Mouse (Mus musculus): ENCODE results near the gene Eif2ak4. TPM values are rescaled to one million over a fixed set of nuclear protein-coding genes. Genes with fewer than 3 reads are reported as not detected.

Eif2ak4 gene
- polyA plus RNA-seq, 1 experiment from 2014 or later = 10.2 TPM

DNA sequence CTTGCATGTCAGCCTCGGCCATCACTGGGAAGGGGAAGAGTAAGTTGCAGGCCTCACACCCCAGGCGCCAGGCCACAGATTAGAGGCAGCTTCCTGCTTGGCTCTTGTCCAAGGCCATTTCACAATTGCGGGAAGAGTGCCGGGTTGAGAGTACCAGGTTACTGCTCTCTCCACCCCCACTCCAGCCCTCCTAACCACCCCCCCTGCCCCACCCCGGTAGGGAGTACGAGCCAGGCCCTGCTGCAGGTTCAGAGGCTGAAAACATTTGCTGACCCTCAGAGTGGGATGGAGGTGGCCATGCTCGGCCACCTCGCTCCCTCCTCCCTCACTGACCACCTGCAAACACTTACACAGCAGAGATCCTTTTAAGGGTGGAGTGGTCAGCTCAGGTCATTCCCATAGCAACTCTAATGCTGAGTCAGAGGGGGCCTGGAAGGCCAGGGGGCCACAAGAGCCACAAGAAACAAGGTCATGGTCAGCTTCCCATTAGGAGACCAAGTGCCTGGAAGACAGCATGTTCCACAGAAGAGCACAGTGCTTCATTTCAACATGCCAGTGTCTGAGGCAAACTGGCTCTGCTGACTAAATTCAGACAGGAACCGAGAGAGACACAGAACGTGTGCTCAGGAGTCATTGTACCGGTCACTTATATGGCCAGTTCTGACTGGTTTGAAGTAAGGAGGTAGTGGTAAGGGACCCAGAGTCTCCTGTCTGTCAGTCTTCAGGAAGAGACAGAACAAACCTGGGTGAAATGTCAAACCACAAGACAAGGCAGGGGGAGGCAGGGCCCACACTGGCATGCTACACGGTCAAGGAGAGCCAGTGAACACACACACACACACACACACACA lies 102.0 kb downstream of the Eif2ak4 start:
- H3K9me3 ChIP-seq (ENCODE audit: control insufficient read depth, low read length) = peaks cover 3% of the 10 kb centered on the region
- 25% methylated on average over 12 of the region's 12 CpGs for WGBS
- H3K4me1 ChIP-seq (replicated peaks; ENCODE audit: control insufficient read depth, insufficient read depth, low read length) = peaks cover 23% of the 10 kb centered on the region
- no peaks in the 10 kb centered on the region for H3K27me3 ChIP-seq (ENCODE audit: control insufficient read depth, insufficient read depth, low read depth, low read length)
- no peaks in the 10 kb centered on the region for H3K36me3 ChIP-seq (ENCODE audit: control insufficient read depth, insufficient read depth, low read length)
- H3K4me3 ChIP-seq (ENCODE audit: low read length) = no peak overlapping the region
- peak overlapping the region; percentile 86 for H3K27ac ChIP-seq (ENCODE audit: low read length)
- H3K4me2 ChIP-seq (ENCODE audit: low read depth, low read length) = 0 out of 2 replicates have a peak overlapping the region, but pooled peaks have one; percentile 12
- peak; percentile 81 for ATAC-seq (ENCODE audit: low read depth)
- peak overlapping the region; percentile 36 for H3K9ac ChIP-seq (ENCODE audit: low read length)

DNA sequence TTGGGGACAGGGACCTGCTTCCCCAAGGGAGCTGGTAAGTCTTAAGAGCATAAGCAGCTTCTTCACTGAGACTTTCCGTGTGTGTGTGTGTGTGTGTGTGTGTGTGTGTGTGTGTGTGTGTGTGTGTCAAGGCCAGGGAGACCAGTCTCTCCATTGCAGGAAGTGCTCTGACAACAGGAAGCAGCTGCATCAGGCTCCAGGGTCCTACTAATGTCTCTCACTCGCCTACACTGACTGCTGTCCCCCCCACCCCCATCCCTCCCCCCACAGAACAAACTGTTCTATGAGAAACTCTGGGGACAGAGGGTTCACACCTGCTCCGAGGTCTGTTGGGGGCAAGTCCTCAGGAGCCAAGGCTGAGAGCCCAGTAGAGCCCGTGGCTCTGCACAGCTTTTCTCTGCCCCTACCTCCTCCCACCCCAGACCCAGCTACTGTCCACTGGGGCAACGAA lies 102.9 kb downstream of the Eif2ak4 start:
- Histone ChIP-seq H3K4me2 (ENCODE audit: low read depth, low read length) (no peak overlapping the region), H3K9me3 (ENCODE audit: control insufficient read depth, low read length) (peaks cover 3% of the 10 kb centered on the region), H3K4me3 (ENCODE audit: low read length) (no peak overlapping the region), H3K36me3 (ENCODE audit: control insufficient read depth, insufficient read depth, low read length) (no peaks in the 10 kb centered on the region), H3K9ac (ENCODE audit: low read length) (no peak overlapping the region), H3K4me1 (replicated peaks; ENCODE audit: control insufficient read depth, insufficient read depth, low read length) (peaks cover 23% of the 10 kb centered on the region), H3K27me3 (ENCODE audit: control insufficient read depth, insufficient read depth, low read depth, low read length) (no peaks in the 10 kb centered on the region), H3K27ac (ENCODE audit: low read length) (peak overlapping the region; percentile 86)
- ATAC-seq (ENCODE audit: low read depth) = peak; percentile 29; the same call in 1 of the 2 replicates
- 27% methylated on average over 5 of the region's 5 CpGs for WGBS

DNA sequence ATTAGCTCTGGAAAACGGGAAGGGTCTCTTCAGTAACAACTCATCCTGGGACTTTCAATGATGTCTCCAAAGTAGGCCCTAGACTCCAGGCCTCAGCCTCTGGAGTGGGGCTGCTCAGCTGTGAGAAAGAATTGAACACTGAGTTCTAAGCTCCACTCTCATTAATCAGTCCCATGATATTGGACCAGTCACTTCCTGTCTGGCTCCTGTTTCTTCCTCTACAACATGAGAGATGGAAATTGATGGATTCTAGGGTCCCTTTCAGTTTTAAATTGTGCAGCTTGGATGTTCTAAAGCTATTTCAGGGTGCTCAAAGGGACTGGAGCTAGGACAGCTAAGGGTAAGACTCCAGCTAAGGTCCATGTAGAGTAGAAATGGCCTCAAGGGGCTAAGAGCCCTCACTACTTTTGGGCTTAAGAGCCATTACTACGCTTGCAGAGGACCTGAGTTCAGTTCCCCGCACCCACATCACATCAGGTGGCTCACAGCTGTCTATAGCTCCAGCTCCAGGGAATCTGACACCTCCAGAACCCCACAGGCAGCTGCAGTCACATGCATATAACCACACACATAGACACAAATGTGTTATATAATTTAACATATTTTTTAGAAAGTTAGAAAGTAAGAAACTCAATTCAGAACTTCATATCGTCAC lies 103.5 kb downstream of the Eif2ak4 start:
- Histone ChIP-seq H3K4me1 (replicated peaks; ENCODE audit: control insufficient read depth, insufficient read depth, low read length) (peaks cover 26% of the 10 kb centered on the region), H3K9me3 (ENCODE audit: control insufficient read depth, low read length) (peaks cover 3% of the 10 kb centered on the region), H3K4me3 (ENCODE audit: low read length) (no peak overlapping the region), H3K27me3 (ENCODE audit: control insufficient read depth, insufficient read depth, low read depth, low read length) (no peaks in the 10 kb centered on the region), H3K36me3 (ENCODE audit: control insufficient read depth, insufficient read depth, low read length) (no peaks in the 10 kb centered on the region), H3K9ac (ENCODE audit: low read length) (no peak overlapping the region), H3K27ac (ENCODE audit: low read length) (peak overlapping the region; percentile 72), H3K4me2 (ENCODE audit: low read depth, low read length) (no peak overlapping the region)
- ATAC-seq (ENCODE audit: low read depth) = no peak
- WGBS = 80% methylated on average over 4 of the region's 4 CpGs

DNA sequence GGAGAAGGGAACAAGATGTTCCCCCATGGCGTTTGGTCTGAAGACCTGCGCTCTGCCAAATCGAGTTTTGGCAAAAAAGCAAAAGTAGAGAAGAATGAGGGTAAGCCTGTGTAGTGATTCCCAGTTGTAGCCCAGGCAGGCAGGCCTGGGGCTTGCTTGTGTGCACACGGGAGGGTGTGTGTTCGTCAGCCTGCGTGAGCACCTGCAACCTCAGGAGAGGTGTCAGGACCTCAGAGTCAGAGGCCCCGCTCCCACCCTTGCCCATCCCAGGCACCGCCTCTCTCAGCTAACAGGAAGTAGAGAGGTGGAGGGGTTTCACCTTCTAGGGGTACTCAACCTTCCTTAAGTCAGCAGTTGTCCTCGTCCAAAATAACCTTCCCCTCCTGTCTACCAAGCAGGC lies 106.6 kb downstream of the Eif2ak4 start:
- peaks cover 17% of the 10 kb centered on the region for H3K4me1 ChIP-seq (replicated peaks; ENCODE audit: control insufficient read depth, insufficient read depth, low read length)
- no peaks in the 10 kb centered on the region for H3K27me3 ChIP-seq (ENCODE audit: control insufficient read depth, insufficient read depth, low read depth, low read length)
- no peak overlapping the region for H3K4me3 ChIP-seq (ENCODE audit: low read length)
- H3K27ac ChIP-seq (ENCODE audit: low read length) = no peak overlapping the region
- no peaks in the 10 kb centered on the region for H3K36me3 ChIP-seq (ENCODE audit: control insufficient read depth, insufficient read depth, low read length)
- no peak overlapping the region for H3K4me2 ChIP-seq (ENCODE audit: low read depth, low read length)
- ATAC-seq (ENCODE audit: low read depth) = no peak
- no peak overlapping the region for H3K9ac ChIP-seq (ENCODE audit: low read length)
- no peaks in the 10 kb centered on the region for H3K9me3 ChIP-seq (ENCODE audit: control insufficient read depth, low read length)
- WGBS = 65% methylated on average over 9 of the region's 9 CpGs

DNA sequence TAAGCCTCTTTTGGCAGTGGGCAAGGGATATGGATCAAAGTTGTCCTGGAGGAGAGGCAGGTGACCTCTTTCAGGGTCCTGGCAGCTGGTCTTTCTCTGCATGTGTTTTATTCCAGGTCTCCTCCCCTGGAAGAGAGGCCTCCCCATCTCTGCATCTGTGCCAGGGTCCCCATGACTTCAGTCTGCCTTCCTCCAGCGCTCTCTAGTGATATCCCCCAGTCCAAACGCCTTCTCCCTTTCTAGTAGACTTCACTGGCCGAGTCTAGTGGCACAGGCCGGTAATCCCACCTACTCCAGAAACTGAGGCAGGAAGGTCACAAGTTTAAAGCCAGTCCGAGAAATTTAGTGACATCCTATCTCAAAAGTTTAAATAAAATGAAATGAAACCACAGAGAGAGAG lies 109.5 kb downstream of the Eif2ak4 start:
- Histone ChIP-seq H3K4me1 (replicated peaks; ENCODE audit: control insufficient read depth, insufficient read depth, low read length) (0 out of 2 replicates have a peak, but pooled peaks cover 3% of the 10 kb centered on the region), H3K27me3 (ENCODE audit: control insufficient read depth, insufficient read depth, low read depth, low read length) (no peaks in the 10 kb centered on the region), H3K9ac (ENCODE audit: low read length) (no peak overlapping the region), H3K36me3 (ENCODE audit: control insufficient read depth, insufficient read depth, low read length) (no peaks in the 10 kb centered on the region), H3K4me3 (ENCODE audit: low read length) (no peak overlapping the region), H3K4me2 (ENCODE audit: low read depth, low read length) (no peak overlapping the region), H3K9me3 (ENCODE audit: control insufficient read depth, low read length) (no peaks in the 10 kb centered on the region), H3K27ac (ENCODE audit: low read length) (no peak overlapping the region)
- WGBS = 72% methylated on average over 5 of the region's 5 CpGs
- no peak for ATAC-seq (ENCODE audit: low read depth)

DNA sequence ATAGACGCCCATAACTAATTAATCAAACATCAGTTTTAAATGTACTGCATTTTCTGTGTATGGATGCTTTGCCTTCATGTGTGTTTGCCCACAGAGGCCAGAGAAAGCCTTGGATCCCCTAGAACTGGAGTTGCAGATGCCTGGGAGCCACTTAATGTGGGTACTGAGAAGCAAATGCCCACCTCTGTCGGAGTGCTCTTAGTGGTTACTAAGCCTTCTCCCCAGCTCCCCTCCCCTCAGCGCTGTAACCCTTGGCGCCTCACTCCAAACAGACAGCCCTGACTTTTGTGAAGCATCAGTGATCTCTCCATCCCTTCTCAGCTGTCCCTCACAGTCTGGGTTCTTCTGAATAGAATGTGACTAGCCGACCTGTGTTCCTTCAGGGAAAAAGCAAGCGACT lies 110.1 kb downstream of the Eif2ak4 start:
- Histone ChIP-seq H3K9ac (ENCODE audit: low read length) (no peak overlapping the region), H3K9me3 (ENCODE audit: control insufficient read depth, low read length) (no peaks in the 10 kb centered on the region), H3K27ac (ENCODE audit: low read length) (no peak overlapping the region), H3K27me3 (ENCODE audit: control insufficient read depth, insufficient read depth, low read depth, low read length) (no peaks in the 10 kb centered on the region), H3K4me2 (ENCODE audit: low read depth, low read length) (no peak overlapping the region), H3K4me3 (ENCODE audit: low read length) (no peak overlapping the region), H3K36me3 (ENCODE audit: control insufficient read depth, insufficient read depth, low read length) (no peaks in the 10 kb centered on the region), H3K4me1 (replicated peaks; ENCODE audit: control insufficient read depth, insufficient read depth, low read length) (0 out of 2 replicates have a peak, but pooled peaks cover 3% of the 10 kb centered on the region)
- no peak for ATAC-seq (ENCODE audit: low read depth)
- 77% methylated on average over 6 of the region's 6 CpGs for WGBS

DNA sequence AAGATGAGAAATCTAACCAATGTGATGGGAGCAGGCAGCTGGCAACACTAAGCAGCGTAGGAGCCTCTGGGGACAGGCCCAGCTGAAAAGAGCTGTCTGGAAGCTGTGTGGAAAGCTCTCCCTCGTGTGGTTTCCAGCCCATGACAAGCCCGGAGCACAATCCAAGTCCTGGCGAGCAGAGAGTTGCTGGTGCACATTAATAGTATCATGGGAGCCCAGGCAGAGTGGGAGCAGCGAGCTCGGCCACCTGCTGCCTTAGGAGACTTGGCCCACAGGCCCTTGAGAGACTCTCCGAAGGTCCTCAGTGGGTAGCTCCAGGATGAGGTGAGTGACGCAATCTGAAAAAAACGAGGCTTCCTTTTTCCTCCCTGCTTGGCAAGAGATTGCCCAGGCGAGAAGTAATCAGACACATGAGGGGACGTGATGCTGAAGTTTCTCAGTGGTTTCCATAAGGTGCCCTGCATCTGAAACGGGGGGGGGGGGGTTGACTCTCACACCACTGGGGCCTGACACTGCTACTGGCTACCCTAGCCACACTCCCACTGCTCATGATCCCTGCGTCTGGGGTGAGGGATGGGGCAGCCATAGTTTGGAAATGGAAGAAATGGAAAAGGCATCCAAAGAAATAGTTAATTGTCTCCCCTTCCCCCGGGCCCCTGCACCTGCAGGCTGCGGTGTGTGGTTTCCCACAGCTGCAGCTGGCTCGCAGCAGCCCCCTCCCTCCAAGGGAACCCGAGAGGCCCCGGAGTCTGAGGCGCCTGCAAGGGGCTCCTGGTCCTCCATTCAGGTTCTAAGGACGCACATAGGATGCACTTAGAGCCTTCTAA lies 110.9 kb downstream of the Eif2ak4 start:
- WGBS = 35% methylated on average over 20 of the region's 20 CpGs
- ATAC-seq (ENCODE audit: low read depth) = peak; percentile 17; the same call in 1 of the 2 replicates
- H3K9ac ChIP-seq (ENCODE audit: low read length) = no peak overlapping the region
- H3K27ac ChIP-seq (ENCODE audit: low read length) = no peak overlapping the region
- H3K4me2 ChIP-seq (ENCODE audit: low read depth, low read length) = no peak overlapping the region
- H3K4me1 ChIP-seq (replicated peaks; ENCODE audit: control insufficient read depth, insufficient read depth, low read length) = 0 out of 2 replicates have a peak, but pooled peaks cover 3% of the 10 kb centered on the region
- no peaks in the 10 kb centered on the region for H3K36me3 ChIP-seq (ENCODE audit: control insufficient read depth, insufficient read depth, low read length)
- no peak overlapping the region for H3K4me3 ChIP-seq (ENCODE audit: low read length)
- no peaks in the 10 kb centered on the region for H3K9me3 ChIP-seq (ENCODE audit: control insufficient read depth, low read length)
- H3K27me3 ChIP-seq (ENCODE audit: control insufficient read depth, insufficient read depth, low read depth, low read length) = no peaks in the 10 kb centered on the region

DNA sequence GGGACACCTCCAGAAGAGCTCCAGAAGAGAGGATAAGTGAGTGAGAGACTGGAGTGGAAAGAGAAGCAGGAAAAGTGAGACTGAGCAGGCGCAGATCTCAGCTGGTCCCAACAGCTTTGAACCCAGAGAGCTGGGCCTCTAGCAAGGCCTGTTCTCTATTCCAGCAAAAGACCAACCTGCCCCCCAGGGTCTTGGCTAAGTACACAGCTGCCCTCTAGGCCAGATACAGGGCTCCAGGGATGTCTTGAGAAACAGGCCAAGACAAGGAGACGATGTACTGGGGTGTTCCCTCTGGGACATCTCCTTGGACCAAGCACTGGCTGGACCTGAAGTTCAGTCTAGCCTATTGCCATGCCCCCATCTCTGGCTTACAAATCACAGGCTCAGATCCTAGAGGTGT lies 111.8 kb downstream of the Eif2ak4 start:
- WGBS = 75% methylated on average over 2 of the region's 2 CpGs
- H3K27ac ChIP-seq (ENCODE audit: low read length) = no peak overlapping the region
- H3K9me3 ChIP-seq (ENCODE audit: control insufficient read depth, low read length) = no peaks in the 10 kb centered on the region
- H3K4me1 ChIP-seq (replicated peaks; ENCODE audit: control insufficient read depth, insufficient read depth, low read length) = 0 out of 2 replicates have a peak, but pooled peaks cover 3% of the 10 kb centered on the region
- H3K36me3 ChIP-seq (ENCODE audit: control insufficient read depth, insufficient read depth, low read length) = no peaks in the 10 kb centered on the region
- H3K9ac ChIP-seq (ENCODE audit: low read length) = no peak overlapping the region
- H3K4me3 ChIP-seq (ENCODE audit: low read length) = no peak overlapping the region
- H3K4me2 ChIP-seq (ENCODE audit: low read depth, low read length) = no peak overlapping the region
- no peak for ATAC-seq (ENCODE audit: low read depth)
- H3K27me3 ChIP-seq (ENCODE audit: control insufficient read depth, insufficient read depth, low read depth, low read length) = no peaks in the 10 kb centered on the region

DNA sequence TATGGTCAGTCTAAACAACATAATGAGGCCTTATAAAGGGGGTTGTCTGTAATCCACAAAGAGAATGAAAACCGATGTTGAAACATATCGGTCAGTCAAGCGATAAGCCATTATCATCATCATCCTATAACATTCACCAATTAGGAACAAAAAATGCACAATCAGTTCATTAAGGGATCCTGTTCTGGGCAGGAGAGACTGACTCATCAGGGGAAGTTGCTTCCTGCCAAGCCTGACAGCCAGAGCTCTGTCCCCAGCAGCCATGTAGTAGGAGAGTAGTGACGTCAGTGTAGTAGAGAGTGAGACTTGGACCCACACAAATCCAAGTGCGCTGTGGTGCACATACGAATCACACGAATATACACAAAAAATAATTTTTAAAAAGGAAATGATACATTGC lies 118.7 kb downstream of the Eif2ak4 start:
- Histone ChIP-seq H3K27ac (ENCODE audit: low read length) (no peak overlapping the region), H3K9ac (ENCODE audit: low read length) (no peak overlapping the region), H3K27me3 (ENCODE audit: control insufficient read depth, insufficient read depth, low read depth, low read length) (no peaks in the 10 kb centered on the region), H3K4me1 (replicated peaks; ENCODE audit: control insufficient read depth, insufficient read depth, low read length) (peaks cover 18% of the 10 kb centered on the region), H3K4me2 (ENCODE audit: low read depth, low read length) (no peak overlapping the region), H3K9me3 (ENCODE audit: control insufficient read depth, low read length) (no peaks in the 10 kb centered on the region), H3K36me3 (ENCODE audit: control insufficient read depth, insufficient read depth, low read length) (no peaks in the 10 kb centered on the region), H3K4me3 (ENCODE audit: low read length) (no peak overlapping the region)
- no peak for ATAC-seq (ENCODE audit: low read depth)
- WGBS = 75% methylated on average over 7 of the region's 7 CpGs
